Mouse (Mus musculus) C2C12 (cell line): Measurements from ENCODE around the gene Tmcc3.

Source experiments
- CEBPB ChIP-seq: IDR thresholded peaks from one replicate; pipeline ENCODE4 v1.6.1; 2011; ENCODE audit warnings: low read depth, mild to moderate bottlenecking, control low read depth, moderate library complexity
- CTCF ChIP-seq: IDR thresholded peaks from one replicate; pipeline ENCODE4 v1.5.1; 2011; ENCODE audit not compliant: control insufficient read depth, insufficient read depth, insufficient read length
- FOSL1 ChIP-seq: IDR thresholded peaks from one replicate; pipeline ENCODE4 v1.8.0; 2011; ENCODE audit warnings: mild to moderate bottlenecking, low read length; ENCODE audit not compliant: poor library complexity, insufficient read depth, severe bottlenecking
- MAX ChIP-seq: IDR thresholded peaks from one replicate; pipeline ENCODE4 v1.6.1; 2011; ENCODE audit warnings: mild to moderate bottlenecking, control low read depth
- MYOD1 ChIP-seq: IDR thresholded peaks from one replicate; pipeline ENCODE4 v1.6.1; 2011; ENCODE audit warnings: low read depth; ENCODE audit not compliant: control insufficient read depth, insufficient read length
- MYOG ChIP-seq: IDR thresholded peaks from one replicate; pipeline ENCODE4 v1.6.1; 2011; ENCODE audit not compliant: control insufficient read depth, insufficient read length; ENCODE audit errors: extremely low read depth
- USF1 ChIP-seq: IDR thresholded peaks from one replicate; pipeline ENCODE4 v1.6.1; 2011; ENCODE audit warnings: low read depth, mild to moderate bottlenecking, control low read depth, moderate library complexity

GRCm38 (mm10) chr10:94417643-94418042, 105.9 kb downstream of the Tmcc3 start:
- no peak for TF ChIP-seq CTCF
- TF ChIP-seq CEBPB = no peak
- no peak for TF ChIP-seq MYOD1
- no peak for TF ChIP-seq MAX
- no peak for TF ChIP-seq USF1
- no peak for TF ChIP-seq MYOG
- TF ChIP-seq FOSL1 = peak; percentile 66
